Mouse (Mus musculus): Measurements from ENCODE around the gene Eln.

Gene Eln

DNA sequence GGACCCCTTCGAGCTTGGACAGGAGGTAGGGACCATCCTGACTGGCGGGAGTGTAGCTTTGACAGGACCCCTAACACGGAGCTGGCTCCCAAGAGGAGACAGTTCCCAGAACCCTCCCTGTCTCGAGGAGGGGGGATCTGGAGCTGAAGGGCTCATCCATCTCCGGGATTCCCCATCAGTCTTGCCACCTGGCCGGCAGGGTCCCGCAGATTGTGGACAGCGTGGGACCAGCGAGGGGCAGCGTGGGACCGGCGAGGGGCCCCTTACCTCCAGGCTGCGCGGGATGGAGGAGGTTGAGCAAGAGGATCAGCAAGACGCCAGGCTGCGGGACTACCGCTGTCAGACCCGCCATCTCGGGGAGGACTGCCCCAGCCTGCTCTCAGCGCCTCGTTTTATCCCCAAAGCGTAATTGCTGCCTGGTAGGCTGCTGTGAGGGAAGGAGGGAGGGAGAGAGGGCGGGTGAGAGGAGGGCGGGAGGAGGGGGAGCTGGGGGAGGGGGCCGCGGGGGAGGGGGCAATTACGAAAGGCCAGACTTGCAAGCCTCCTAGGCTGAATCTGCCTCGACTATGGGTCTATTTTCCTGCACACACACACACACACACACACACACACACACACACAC lies at the start of gene Eln:
Gene Eln (minus strand): TSS at position 434 of the 622 bp plus-strand sequence.
- in situ Hi-C loops (cut with MboI): no loop called here

GRCm38 (mm10) chr5:134790080-134790995 lies 43.2 kb upstream of the Eln start:
- in situ Hi-C loops (cut with MboI): no loop called here

DNA sequence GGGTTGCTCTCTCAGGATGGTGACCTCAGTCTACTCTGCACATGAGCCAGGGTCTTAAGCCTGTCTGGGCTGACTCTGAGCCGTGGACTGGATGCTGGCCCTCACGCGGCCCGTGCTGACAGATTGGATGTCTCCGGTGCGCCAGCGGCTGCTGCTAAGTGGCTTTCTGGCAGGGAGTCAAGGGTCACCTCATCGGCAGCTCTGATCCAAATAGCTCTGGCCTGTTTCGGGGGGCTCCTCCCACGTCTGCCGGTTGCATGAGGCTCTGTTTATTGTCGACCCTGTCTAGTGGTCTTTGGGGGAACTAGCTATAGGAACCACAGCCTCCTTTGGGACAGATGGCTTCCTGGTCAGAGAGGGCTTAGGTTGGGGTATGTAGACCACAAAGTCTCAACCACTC lies 41.1 kb upstream of the Eln start:
- in situ Hi-C loops (cut with MboI): no loop called here

DNA sequence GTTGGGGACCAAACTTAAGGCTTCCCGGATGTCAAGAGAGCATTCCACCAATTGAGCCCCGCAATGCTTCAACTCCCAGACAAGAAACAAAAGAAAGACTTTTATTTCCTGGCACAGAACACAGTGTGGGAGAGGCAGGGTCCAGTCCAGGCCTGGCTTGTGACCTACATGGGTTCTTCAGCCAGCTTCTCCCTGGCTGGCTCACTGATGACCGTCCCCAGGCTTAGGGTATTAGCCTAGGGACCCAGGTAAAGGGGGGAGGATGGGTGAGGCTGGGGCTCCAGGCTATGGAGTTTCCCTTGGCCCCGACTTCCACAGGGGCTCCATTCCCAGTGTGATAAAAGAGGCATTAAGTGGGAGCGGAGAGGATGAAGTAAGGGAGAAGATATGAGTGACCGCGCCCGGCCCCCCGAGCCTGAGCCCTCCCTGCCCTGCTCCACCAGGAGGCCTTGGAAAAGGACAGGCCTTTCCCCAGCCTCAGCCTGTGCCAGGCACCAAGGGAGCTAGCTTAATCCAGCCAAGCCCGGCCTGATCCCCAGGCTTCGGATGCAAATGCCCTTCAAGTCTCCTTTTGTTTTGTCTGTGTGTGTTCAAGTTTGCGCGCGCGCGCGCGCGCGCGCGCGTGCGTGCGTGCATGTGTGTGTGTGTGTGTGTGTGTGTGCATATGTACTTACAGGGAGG lies 38.7 kb upstream of the Eln start:
- in situ Hi-C loops (cut with MboI): no loop called here

DNA sequence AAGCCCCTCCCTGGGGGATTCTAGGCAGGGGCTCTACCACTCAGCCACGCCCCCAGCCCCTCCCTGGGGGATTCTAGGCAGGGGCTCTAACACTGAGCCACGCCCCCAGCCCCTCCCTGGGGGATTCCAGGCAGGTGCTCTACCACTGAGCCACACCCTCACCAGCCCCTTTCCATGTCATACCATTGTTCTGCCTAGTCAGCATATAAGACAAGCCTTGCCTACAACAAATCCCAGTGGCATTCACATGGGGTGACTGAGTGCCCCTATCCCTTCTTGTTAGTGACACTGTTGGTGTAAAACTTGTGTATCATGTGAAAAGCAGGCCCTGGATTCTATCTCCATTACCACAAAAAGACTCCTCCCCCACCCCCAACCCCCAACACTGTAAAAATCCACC lies 36.7 kb upstream of the Eln start:
- in situ Hi-C loops (cut with MboI): no loop called here

GRCm38 (mm10) chr5:134780963-134781362 lies 33.8 kb upstream of the Eln start:
- in situ Hi-C loops (cut with MboI): no loop called here

DNA sequence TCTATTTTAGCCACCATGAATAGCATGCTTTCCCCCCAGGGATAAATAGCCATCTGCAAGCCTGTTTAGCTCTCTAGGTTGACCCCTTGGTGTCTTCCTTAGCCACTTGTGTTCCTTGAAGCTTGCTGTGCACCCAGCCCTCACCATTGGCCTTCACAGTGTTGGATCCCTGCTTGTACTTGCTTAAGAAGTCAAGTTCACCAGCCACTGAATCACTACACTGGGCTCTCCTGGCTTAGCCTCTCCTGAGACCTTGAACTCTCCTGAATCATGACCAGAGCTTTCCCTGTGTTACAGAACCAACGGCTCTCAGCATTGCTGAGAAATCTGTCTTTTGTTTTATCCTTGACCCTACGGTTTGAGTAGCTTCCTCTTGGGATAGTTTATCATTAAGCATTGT lies 33.0 kb upstream of the Eln start:
- in situ Hi-C loops (cut with MboI): no loop called here

GRCm38 (mm10) chr5:134776551-134776950 lies 29.4 kb upstream of the Eln start:
- in situ Hi-C loops (cut with MboI): no loop called here

DNA sequence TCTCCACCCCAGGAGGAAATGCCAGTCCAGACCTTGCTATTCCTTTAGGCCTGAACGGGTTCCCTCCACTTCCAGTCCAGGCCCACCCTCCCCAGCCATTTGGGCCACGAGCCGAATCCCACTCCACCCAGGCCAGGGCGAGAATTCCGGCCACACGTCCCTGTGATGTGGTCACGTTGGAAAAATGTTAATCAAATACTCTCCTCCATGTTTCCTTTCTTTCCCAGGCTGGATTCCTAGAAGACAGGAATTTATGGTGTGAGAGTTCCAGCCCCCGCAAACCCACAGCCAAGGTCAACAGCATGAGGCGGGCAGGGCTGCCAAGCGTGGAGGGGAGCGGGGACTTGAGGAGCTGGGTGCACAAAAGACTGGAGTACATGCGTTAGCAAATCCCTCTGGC lies 25.4 kb upstream of the Eln start:
- in situ Hi-C loops (cut with MboI): no loop called here

DNA sequence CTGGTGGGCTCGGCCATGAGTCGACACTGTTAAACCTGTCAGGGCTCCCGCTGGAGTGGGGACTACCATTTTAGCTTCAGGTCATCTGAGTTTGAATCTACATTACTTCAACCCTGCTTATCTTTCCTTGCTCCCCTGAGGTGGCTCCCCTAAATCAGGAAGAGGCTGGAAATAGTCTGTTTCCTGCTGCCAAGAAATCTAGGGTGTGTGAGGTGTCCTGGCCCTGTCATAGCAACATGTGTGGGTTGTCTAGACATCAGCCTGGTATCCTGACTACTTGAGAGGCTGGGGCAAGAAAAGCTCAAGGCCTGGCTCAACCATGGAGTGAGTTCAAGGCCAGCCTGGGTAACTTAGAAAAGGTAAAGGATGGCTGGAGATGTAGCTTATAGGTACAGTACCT lies 24.6 kb upstream of the Eln start:
- in situ Hi-C loops (cut with MboI): no loop called here

DNA sequence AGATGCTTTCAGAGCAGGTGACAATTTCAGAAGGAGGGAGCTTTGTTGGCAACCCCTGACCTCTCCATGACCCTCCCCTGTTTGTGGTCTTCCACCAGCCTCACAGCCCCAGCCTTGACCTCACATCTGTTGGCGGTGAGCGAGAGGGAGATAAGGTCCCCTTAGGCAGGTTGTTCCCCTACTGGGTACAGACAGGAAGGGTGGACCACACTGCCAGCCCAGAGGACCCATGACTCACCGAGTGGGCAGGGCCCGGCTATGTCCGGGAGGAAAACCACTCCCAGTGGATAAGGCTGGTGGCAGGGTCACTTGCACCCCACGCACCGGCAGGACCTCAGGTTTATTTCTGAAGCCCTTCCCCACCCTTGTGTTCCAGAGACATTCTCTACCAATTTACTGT lies 22.1 kb upstream of the Eln start:
- in situ Hi-C loops (cut with MboI): no loop called here

- in situ Hi-C loops (cut with MboI): no loop called here
These were observed 18.3 kb upstream of the Eln start for GRCm38 (mm10) chr5:134765441-134765840.

GRCm38 (mm10) chr5:134763326-134763725 lies 16.2 kb upstream of the Eln start:
- in situ Hi-C loops (cut with MboI): no loop called here

DNA sequence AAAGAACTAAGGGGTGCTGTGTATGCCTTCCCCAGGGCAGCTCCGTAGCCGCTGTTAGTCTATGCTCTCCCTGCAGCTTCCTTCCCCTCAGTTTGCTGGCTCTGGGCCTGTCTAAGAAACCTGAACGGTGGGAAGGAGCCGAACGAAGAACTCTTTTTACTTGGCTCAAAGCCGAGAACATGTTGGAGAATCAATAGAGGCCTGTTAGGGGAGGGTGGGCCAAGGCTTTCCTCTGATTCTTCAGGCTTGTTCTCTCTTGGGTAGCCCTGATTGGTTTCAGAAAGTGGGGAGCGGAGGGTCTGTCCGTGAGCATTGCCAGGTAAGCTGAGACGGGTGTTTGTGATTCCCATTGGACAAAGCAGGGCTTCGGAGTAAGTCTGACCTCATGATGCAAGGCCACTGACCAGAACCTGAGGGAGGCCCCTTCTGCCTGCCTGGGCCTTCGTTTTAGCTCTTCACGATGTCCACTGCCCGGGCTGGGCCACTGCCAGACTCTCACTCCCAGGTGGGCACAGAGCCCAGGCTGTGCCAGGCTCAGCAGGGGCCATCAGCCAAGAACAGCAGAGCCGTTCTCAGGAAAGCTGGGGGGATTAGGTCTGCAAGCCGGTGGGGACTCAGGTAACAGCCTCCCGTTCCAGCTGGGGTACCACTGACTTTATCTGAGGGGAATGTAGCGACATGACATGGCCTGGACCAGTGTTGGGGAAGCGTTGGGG lies 14.4 kb upstream of the Eln start:
- in situ Hi-C loops (cut with MboI): no loop called here

- in situ Hi-C loops (cut with MboI): no loop called here
These were observed 8.9 kb upstream of the Eln start for GRCm38 (mm10) chr5:134756031-134756430.

DNA sequence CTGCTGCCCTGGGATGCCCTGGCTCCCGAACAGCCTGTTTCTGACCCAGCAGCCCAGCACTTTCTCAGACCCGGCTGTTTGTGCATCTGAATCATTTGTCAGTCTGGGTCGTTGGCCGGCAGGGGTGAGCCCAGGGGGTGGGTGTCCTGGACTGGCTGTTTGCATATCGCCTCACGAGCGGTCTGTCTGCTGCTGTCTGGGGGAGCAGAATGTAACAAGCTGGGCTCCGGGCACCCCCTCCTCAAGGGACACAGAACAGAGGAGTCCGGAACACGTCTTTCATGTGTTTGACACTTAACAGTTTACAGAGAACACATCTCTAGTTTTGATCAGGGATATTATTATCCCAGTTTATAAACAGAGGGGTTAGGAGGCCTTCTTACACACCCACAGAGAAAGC lies 7.0 kb upstream of the Eln start:
- in situ Hi-C loops (cut with MboI): no loop called here

DNA sequence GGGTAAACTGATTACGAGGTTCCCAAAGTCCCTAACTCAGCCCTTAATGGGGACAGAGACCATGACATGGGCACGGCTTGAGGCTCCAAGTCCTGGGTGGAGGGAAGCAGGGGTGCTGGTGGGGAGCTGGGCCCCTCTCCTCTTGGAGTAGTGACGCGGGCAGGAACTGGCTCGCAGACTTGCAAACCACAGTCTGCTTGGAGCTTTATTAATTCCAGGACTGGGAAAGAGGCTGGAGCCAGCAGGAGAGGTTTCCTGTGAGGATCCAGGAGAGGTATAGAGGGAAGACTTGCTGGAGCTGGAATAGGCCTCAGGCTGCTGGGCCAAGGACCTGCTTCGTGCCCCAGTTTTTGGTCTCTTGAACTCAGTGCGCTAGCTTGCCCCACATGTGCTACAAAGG lies 3.3 kb upstream of the Eln start:
- in situ Hi-C loops (cut with MboI): no loop called here

DNA sequence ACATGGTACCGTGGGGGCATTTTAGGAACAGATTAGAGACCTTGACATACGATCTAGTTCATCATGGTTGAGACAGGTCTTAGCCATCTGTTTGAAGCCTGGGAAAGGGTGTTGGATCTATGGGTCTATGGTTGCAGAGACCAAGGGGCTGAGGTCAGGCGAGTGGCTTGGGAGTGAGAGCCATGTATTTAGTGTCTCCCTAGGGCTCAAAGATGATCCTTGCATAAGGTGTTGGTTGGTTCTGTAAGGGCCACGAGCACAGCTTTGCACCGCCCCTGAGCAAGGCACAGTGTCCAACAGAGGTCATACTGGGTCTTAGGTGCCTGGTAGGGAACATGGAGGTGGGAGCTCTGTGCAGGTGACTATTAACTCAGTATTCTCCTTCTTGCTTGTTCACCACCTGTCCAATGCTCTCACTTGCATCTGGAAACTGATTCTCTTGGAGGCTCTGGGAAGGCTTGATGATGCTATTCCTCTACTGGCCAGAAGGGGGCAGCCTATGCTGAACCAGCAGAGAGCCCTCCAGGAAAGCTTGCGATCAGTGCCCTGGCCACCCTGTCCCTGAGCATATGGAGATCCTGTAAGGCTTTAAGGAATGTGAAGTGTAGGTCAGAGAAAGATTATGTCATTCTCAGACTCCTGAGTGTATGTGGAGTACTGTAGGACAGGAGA lies 960 bp upstream of the Eln start:
- in situ Hi-C loops (cut with MboI): no loop called here

DNA sequence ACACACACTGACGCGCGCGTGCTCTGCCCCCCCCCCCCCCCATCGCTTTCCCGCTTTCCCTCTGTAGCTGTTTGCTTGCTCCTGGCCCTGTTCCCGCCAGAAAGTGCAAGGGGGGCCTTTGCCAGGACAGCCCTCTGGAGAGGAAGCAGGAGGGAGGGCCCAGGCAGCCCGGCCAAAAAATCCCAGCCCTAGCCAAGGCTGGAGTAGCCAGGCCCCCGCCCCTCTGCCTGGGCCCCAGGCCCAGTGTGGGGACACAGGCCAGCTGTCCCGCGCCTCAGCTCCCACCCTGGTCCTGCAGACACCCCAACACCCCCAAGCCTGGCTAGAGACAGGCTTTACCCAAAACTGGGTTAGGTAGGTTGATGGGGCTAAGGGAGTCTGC lies 380 bp upstream of the Eln start:
- in situ Hi-C loops (cut with MboI): no loop called here

DNA sequence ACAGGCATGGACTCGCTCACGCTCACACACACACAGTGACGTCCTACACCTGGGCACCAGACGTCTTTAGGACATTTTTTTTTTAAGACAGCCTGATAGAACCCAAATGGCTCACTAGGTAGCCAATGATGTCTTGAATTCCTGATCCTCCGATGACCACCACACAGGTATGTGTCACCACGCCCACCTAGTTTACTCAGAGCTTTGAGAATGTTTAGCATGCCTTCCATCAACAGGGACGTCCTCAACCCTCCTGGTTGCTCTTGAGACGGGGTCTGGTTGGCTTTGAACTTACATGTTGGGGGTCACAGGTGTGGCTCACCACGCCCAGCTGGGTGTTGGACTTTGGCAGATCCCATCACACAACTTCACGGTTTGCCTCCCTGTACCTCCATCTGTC lies 922 bp downstream of the Eln start:
- in situ Hi-C loops (cut with MboI): no loop called here

DNA sequence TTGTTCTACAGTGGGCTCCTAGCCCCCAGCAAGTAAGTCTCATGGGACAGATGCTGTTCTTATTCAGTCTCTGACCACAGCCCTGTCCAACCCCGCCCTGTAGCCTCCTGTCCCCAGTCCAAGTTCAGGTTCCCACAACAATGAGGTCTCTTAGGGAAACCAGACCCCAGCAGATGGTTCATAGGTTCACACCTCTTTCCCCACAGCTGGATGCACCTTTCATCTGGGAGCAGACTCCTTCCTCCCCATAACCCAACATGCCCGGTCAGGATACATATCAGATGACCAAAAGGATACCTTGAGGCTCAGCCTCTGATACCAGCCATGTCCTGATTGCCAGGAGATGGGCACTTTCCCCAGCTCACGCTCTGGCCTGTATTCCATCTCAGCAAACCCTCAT lies 1.3 kb downstream of the Eln start:
- in situ Hi-C loops (cut with MboI): no loop called here

GRCm38 (mm10) chr5:134745000-134745399 lies 2.1 kb downstream of the Eln start:
- in situ Hi-C loops (cut with MboI): no loop called here

Data from mature B cell (primary cell).